9 mouse cellular contexts compared by ENCODE assay signal in the genomic region with DNA sequence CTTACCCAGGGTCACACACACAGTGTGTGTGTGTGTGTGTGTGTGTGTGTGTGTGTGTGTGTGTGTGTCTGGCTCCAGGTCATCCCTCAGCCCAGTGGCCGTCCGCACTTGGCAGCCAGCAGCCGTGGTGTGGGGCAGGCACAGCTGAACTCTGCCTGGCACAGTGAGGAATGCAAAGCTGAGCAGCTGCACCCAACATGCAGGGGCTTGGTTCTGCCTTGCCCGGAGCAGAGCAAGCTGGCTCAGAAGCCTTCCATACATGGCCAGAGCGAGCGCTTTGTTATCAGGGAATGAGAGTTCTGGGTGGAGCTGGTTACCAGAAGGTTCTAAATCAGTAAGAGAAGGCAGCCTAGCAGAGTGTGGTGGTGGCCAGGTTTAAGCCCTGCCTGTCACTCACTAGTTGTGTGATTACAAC. TPM values are rescaled to one million over a fixed set of nuclear protein-coding genes. Genes with fewer than 3 reads are reported as not detected.
A peak's percentile ranks its signal among the peaks of the same experiment; 100 is the strongest.
DNase-seq lines count a peak whose midpoint lies in the region; ATAC-seq lines count a peak whose summit lies in the region.
"Had no signal": no experiment of that assay in that cellular context is flagged by ENCODE, and none has a peak within 500 bp of the region (broad histone marks: within the 10 kb centered on the region; RNA-seq: fewer than 3 reads in every experiment).

No protein-coding gene starts in this region.

- H3K9me3 ChIP-seq in heart, embryonic 13.5 days = no peaks in the 10 kb centered on the region
- H3K9me3 ChIP-seq in lung, embryonic 16.5 days (ENCODE audit: control insufficient read depth, low read length) = no peaks in the 10 kb centered on the region

- DNase-seq in left cerebral cortex, adult 18-20 months (ENCODE audit: low spot score in 2 of 2) = peak; percentile 24 to 26
- no peak for DNase-seq in left cerebral cortex, adult 11 months (ENCODE audit: low spot score)
- peak; percentile 84 for DNase-seq in kidney, postnatal 14 days
- DNase-seq in urinary bladder, postnatal 14 days (ENCODE audit: low spot score) = peak; percentile 85
- DNase-seq in spleen, adult 12 weeks (ENCODE audit: low spot score) = no peak

- peak overlapping the region; percentile 88 for H3K27ac ChIP-seq in brown adipose tissue, adult 24 weeks (replicated peaks; ENCODE audit: low read depth, low read length)
- peak overlapping the region; percentile 96 for H3K27ac ChIP-seq in heart, embryonic 13.5 days (replicated peaks)
- peak overlapping the region; percentile 84 for H3K27ac ChIP-seq in lung, embryonic 16.5 days (ENCODE audit: low read length)
- H3K27ac ChIP-seq: macrophage had no signal

- H3K4me2 ChIP-seq in heart, embryonic 13.5 days = peak overlapping the region; percentile 39
- no peak overlapping the region for H3K4me2 ChIP-seq in lung, embryonic 16.5 days (ENCODE audit: low read depth, low read length)

- peaks cover 14% of the 10 kb centered on the region for H3K4me1 ChIP-seq in brown adipose tissue, adult 24 weeks (ENCODE audit: control insufficient read depth, insufficient read depth, insufficient read length, low read length)
- peaks cover 80% of the 10 kb centered on the region for H3K4me1 ChIP-seq in heart, embryonic 13.5 days
- peaks cover 37% of the 10 kb centered on the region for H3K4me1 ChIP-seq in lung, embryonic 16.5 days (replicated peaks; ENCODE audit: control insufficient read depth, insufficient read depth, low read length)

- H3K27me3 ChIP-seq in heart, embryonic 13.5 days (replicated peaks) = no peaks in the 10 kb centered on the region
- H3K27me3 ChIP-seq in lung, embryonic 16.5 days (ENCODE audit: control insufficient read depth, insufficient read depth, low read depth, low read length) = no peaks in the 10 kb centered on the region

- H3K36me3 ChIP-seq in heart, embryonic 13.5 days = peaks cover 36% of the 10 kb centered on the region
- peaks cover 16% of the 10 kb centered on the region for H3K36me3 ChIP-seq in lung, embryonic 16.5 days (ENCODE audit: control insufficient read depth, insufficient read depth, low read length)

- H3K9ac ChIP-seq in heart, embryonic 13.5 days = peak overlapping the region; percentile 74
- H3K9ac ChIP-seq in lung, embryonic 16.5 days (ENCODE audit: low read length) = no peak overlapping the region

- no peak overlapping the region for H3K4me3 ChIP-seq in brown adipose tissue, adult 24 weeks (ENCODE audit: insufficient read depth, low read depth, low read length)
- no peak overlapping the region for H3K4me3 ChIP-seq in heart, embryonic 13.5 days
- H3K4me3 ChIP-seq in lung, embryonic 16.5 days (ENCODE audit: low read length) = no peak overlapping the region

- WGBS in heart, embryonic 13.5 days = 5% methylated on average over 6 of the region's 6 CpGs
- WGBS in lung, embryonic 16.5 days = 18% methylated on average over 6 of the region's 6 CpGs

- peak; percentile 32; the same call in 1 of the 2 replicates for ATAC-seq in heart, embryonic 13.5 days (ENCODE audit: extremely low read depth, insufficient number of reproducible peaks, low FRiP score, low TSS enrichment)
- peak; percentile 53 for ATAC-seq in lung, embryonic 16.5 days (ENCODE audit: low read depth)

RNA-seq across cellular contexts. Expression of gene Micall1, which starts 11.1 kb away (rescaled TPM):
- 10 to 100 TPM; 22.2 to 26.8 TPM for total RNA-seq in left cerebral cortex, adult 18-20 months (2021)
- polyA plus RNA-seq in brown adipose tissue, adult 24 weeks (2012; ENCODE audit: insufficient read depth, insufficient read length, missing spikeins) = 20.2 and 21.8 TPM in 2 replicates
- 15.4 and 15.6 TPM in 2 replicates for polyA plus RNA-seq in heart, embryonic 13.5 days (2015; fragmentation: Nextera tagmentation; extraction: Ambion mirVana)
- 6.9 and 7.8 TPM in 2 replicates for polyA plus RNA-seq in lung, embryonic 16.5 days (2015; fragmentation: Nextera tagmentation; extraction: Ambion mirVana)

RNA-seq across cellular contexts. Expression of gene Eif3l, which starts 22.6 kb away (rescaled TPM):
- 10 to 100 TPM; 66.5 to 68.2 TPM for total RNA-seq in left cerebral cortex, adult 18-20 months (2021)
- 177 and 198 TPM in 2 replicates for polyA plus RNA-seq in brown adipose tissue, adult 24 weeks (2012; ENCODE audit: insufficient read depth, insufficient read length, missing spikeins)
- 154 and 160 TPM in 2 replicates for polyA plus RNA-seq in heart, embryonic 13.5 days (2015; fragmentation: Nextera tagmentation; extraction: Ambion mirVana)
- 196 and 209 TPM in 2 replicates for polyA plus RNA-seq in lung, embryonic 16.5 days (2015; fragmentation: Nextera tagmentation; extraction: Ambion mirVana)

RNA-seq across cellular contexts. Expression of gene Ankrd54, which starts 34.9 kb away (rescaled TPM):
- 10 to 100 TPM; 17.8 to 24.9 TPM for total RNA-seq in left cerebral cortex, adult 18-20 months (2021)
- 5.7 and 8.7 TPM in 2 replicates for polyA plus RNA-seq in brown adipose tissue, adult 24 weeks (2012; ENCODE audit: insufficient read depth, insufficient read length, missing spikeins)
- polyA plus RNA-seq in heart, embryonic 13.5 days (2015; fragmentation: Nextera tagmentation; extraction: Ambion mirVana) = 23.9 and 25.4 TPM in 2 replicates
- 52.6 and 56.7 TPM in 2 replicates for polyA plus RNA-seq in lung, embryonic 16.5 days (2015; fragmentation: Nextera tagmentation; extraction: Ambion mirVana)

RNA-seq across cellular contexts. Expression of gene Polr2f, which starts 43.2 kb away (rescaled TPM):
- total RNA-seq in left cerebral cortex, adult 18-20 months (2021) = 100 to 1,000 TPM; 102 to 111 TPM
- polyA plus RNA-seq in brown adipose tissue, adult 24 weeks (2012; ENCODE audit: insufficient read depth, insufficient read length, missing spikeins) = 173 and 185 TPM in 2 replicates
- polyA plus RNA-seq in heart, embryonic 13.5 days (2015; fragmentation: Nextera tagmentation; extraction: Ambion mirVana) = 231 and 244 TPM in 2 replicates
- polyA plus RNA-seq in lung, embryonic 16.5 days (2015; fragmentation: Nextera tagmentation; extraction: Ambion mirVana) = 255 and 267 TPM in 2 replicates

RNA-seq across cellular contexts. Expression of gene 1700088E04Rik, which starts 43.4 kb away (rescaled TPM):
- total RNA-seq in left cerebral cortex, adult 18-20 months (2021) = 10 to 100 TPM in 1 of 2 experiments, 1 to 10 TPM in 1; 7.3 to 10.8 TPM
- polyA plus RNA-seq in brown adipose tissue, adult 24 weeks (2012; ENCODE audit: insufficient read depth, insufficient read length, missing spikeins) = 2.1 TPM in 1 of 2 replicates, not detected in the other
- polyA plus RNA-seq in heart, embryonic 13.5 days (2015; fragmentation: Nextera tagmentation; extraction: Ambion mirVana) = 6.0 TPM in 2 replicates
- polyA plus RNA-seq in lung, embryonic 16.5 days (2015; fragmentation: Nextera tagmentation; extraction: Ambion mirVana) = 16.3 and 18.3 TPM in 2 replicates

Comparison
In these comparisons a context has a peak if more than half of its experiments do, and no peak if none do; other contexts are left out.
1. DNase-seq: peak in left cerebral cortex, adult 18-20 months (2 of 2), kidney, postnatal 14 days (single experiment) and urinary bladder, postnatal 14 days (single experiment); none in left cerebral cortex, adult 11 months (single experiment) and spleen, adult 12 weeks (single experiment).
2. Peak in every context shown above with its lines, with median percentiles within 50 percentile points of each other: H3K27ac ChIP-seq.